Mouse (Mus musculus) ES-Bruce4 (cell line): Measurements from ENCODE around the gene Gm48551.

ENCODE experiments used
- CTCF ChIP-seq: IDR thresholded peaks from one replicate; pipeline ENCODE4 v1.8.1; 2011; ENCODE audit warnings: low read depth, low read length
- EP300 ChIP-seq: IDR thresholded peaks from 2 replicates; pipeline ENCODE4 v1.6.1; 2011; ENCODE audit warnings: low read depth, low read length; ENCODE audit not compliant: insufficient read depth
- POLR2A ChIP-seq: IDR thresholded peaks from one replicate; pipeline ENCODE4 v1.8.1; 2011; ENCODE audit warnings: low read length; ENCODE audit not compliant: insufficient read depth

- TF ChIP-seq EP300, result no peak
- no peak for TF ChIP-seq CTCF
- TF ChIP-seq POLR2A, result no peak
These were observed 40.2 kb downstream of the Gm48551 start for GRCm38 (mm10) chr10:81424246-81425051.
